Mouse (Mus musculus) cerebral cortex, adult 2 months (tissue): ENCODE data around the gene Slc6a17.

Experiments used
- WGBS: fragments of 180-500 bp; shearing (Covaris S2); methylation state at CpG from one replicate; pipeline ENCODE4 v1.1.7; 2018; 5-methylcytosine and 5-hydroxymethylcytosine counted together

Gene Slc6a17

DNA sequence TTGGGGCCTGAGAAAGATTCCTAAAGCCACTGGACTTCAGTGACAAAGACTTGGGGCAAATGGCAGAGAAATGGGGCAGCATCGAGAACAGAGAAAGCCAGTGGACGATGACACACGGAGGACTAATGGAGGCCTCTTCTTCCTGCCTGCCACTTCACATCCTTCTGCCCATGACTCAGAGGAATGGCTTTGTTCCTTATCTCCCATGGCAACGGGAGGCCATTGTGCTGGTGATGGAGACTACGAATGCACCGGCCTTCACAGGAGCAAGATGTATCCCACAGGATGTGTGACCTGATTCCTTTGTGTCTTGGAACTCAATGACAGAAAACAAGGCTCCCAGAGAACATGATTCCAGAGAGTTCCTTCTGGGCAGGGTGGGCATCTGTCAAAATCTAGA is 6.7 kb upstream of the Slc6a17 start:
- 62% methylated on average over 6 of the region's 6 CpGs for WGBS

DNA sequence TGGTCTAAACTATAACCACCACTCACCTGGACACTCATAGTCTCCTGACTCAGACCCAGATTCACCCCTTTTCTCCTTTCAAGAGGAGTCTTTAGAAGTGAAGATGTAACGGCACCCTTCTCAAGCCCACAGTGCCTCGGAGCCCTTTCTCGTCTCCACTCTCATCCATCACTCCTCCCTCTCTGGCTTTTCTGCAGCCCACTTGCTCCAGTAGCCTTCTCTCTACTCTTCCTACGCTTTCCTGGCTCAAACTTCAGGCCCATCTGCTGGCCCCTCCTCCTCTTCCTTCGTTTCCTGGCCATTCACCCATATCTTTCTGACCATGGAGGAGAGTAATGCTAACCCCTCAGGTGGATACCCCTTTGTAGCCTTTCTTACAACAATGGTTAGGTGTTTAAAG is 3.1 kb upstream of the Slc6a17 start:
- 73% methylated on average over 5 of the region's 5 CpGs for WGBS

DNA sequence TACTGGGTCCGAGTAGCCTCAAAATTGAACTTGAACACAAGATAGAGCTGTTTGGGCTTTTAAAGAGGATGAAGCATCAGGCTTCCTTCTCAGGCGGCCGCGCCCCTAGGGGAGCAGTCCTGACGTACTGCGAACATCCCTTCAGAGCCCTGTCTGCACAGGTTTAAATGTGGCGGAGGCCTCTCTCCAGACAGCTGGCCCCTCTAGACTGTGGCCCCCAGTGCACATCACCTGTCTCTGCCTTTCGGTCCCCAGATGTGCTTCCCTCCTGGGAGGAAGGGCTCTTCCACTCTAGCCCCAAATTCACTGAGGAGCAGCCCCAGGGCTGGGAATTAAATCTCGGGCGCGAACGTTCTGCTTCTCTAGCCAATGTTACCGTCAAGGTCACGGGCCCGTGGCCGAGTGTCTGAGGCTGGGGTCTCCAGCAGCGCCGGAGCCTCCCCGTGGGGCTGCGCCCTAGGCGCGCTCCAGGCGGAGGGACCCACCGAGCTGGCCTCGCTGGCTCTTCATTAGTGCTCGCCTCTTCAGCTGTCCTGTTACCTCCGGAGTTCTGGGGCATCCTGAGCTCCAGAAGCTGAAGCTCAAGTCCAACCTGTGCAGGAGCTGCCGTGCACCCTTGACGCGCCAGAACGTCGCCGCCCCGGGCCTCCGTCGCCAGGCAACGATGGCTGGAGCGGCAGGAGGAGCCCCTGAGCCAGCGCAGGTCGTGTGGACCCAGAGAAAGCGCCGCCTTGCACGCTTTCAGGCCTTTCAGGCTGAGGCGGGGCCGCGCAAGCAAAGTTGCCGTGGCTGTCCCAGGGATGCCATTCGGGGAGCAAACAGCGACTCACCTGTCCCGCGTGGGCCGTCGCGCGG is 815 bp downstream of the Slc6a17 start:
- WGBS, result 5% methylated on average over 55 of the region's 55 CpGs

GRCm38 (mm10) chr3:107515989-107516388 is 1.8 kb downstream of the Slc6a17 start:
- WGBS, result 32% methylated on average over 4 of the region's 4 CpGs

DNA sequence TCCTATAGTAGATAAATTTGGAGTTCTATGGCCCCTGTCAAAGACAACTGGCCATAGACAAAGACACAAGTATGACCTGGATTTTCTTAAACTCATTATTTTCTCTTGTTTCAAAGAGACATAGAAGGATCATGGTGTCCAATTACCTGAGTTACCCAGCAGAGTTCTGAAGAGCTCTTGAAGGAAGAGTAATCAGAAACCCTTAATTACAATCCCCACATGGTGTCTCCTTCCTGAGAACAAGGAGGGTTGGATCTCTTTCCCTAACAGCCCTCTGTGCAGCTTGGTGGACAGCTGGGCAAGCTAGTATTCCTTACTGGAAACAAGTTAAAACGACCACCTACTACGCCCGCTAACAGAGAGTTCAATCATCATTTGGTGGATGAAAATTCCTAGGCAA is 6.4 kb downstream of the Slc6a17 start:
- WGBS, result 57% methylated on average over 3 of the region's 3 CpGs

DNA sequence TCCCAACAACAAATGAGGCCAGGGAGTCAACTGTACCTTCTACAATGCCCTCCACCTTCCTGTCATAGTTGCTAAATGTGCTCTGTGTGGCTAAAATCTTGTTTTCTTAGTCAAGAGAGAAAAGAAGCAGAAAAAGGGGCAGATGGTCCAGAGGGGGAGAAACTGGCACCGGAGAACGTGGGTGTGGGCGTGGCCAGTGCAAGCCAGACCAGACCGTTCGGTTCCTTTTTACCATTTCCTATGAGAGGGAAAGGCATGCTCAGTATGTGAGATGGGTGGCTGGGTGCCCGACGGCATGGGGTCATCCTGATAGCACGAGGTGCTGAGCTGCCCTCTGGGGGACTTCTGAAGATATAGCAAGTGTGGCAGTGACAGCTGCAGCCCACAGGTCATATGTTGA is 9.1 kb downstream of the Slc6a17 start:
- 41% methylated on average over 8 of the region's 8 CpGs for WGBS

GRCm38 (mm10) chr3:107507966-107508365 is 9.9 kb downstream of the Slc6a17 start:
- WGBS, result 76% methylated on average over 9 of the region's 9 CpGs

GRCm38 (mm10) chr3:107506531-107506930 is 11.3 kb downstream of the Slc6a17 start:
- 47% methylated on average over 4 of the region's 4 CpGs for WGBS

GRCm38 (mm10) chr3:107505464-107506367 is 12.1 kb downstream of the Slc6a17 start:
- 29% methylated on average over 4 of the region's 4 CpGs for WGBS

- WGBS, result 58% methylated on average over 1 of the region's 1 CpGs
Measured at GRCm38 (mm10) chr3:107504542-107504941, 13.3 kb downstream of the Slc6a17 start.

GRCm38 (mm10) chr3:107503716-107504115 is 14.1 kb downstream of the Slc6a17 start:
- WGBS, result 60% methylated on average over 2 of the region's 2 CpGs

- WGBS, result 18% methylated on average over 7 of the region's 7 CpGs
Measured at GRCm38 (mm10) chr3:107501702-107502151, 16.1 kb downstream of the Slc6a17 start.

DNA sequence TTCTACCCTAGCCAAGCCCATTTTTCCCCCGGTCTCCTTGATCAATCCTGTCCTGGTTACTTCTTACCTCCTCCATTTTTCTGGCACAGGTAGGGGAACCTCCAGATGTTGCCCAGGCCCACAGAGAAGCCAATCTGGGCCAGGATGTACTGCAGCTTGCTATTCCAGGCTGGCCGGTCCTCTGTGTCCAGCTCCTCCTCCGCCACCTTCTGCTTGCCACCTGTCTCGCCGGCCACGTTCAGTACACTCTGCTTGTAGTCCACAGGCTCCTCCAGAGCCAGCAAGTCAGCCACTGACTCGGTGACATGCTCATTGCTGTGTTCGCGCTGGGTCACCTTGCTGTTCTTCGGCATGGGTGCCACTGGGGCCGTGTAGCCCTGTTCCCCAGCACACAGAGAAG is 17.5 kb downstream of the Slc6a17 start:
- 73% methylated on average over 11 of the region's 11 CpGs for WGBS

DNA sequence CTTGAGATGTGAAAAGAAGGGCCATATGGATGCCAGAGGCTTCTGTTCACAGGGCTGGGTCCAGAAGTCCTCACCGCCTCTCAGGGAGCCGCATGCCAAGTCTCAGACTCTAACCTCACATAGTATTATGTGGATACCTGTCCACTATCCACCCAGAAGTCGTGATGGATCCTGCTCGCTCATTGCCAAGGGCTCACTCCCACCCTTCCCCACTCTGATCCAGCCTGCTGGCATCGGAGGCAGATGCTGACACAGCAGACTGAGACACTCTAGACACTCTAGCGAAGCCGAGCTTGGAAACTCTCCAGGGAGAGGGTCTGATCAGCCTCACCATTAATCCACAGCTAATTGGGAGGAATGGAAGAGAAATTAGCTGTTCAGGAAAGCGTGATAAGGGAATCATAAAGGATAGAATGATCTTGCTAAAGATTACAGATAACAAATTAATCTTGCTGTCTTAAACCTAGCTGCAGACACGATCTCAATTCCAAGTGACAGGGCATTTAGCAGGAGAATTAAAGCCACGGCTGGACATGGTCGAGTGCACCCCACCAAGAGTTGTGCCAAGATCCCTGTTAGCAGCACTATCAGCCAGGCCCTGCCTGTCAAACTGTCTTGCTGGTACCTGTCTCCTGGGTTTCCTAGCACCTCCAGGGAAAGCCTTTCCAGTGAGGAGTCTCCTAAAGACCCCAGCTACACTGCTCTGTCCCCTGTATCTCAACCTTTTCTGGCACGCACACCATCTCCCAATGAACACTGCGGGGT is 21.6 kb downstream of the Slc6a17 start:
- WGBS, result 48% methylated on average over 13 of the region's 13 CpGs

- WGBS, result 60% methylated on average over 6 of the region's 6 CpGs
Measured at GRCm38 (mm10) chr3:107495524-107495923, 22.3 kb downstream of the Slc6a17 start.

DNA sequence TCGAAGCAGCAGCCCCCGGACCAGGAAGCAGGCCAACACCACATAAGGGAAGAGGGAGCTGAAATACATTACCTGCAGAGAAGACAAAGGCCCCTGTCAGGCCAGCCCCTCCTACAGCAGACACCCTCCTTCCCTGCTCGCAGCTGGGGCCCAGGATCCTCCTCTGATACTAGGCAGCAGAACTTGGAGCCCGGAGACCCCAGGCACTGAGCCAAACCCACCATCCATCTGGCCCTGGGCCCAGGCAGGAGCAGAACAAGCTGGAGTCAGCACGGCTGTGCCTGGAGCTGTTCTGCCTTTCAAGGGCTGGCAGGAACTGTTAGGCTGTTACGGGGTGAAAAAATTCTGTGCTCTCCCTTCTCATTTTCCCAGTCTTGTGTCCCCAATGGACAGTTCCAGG is 26.4 kb downstream of the Slc6a17 start:
- WGBS, result 5% methylated on average over 6 of the region's 6 CpGs

- WGBS, result 49% methylated on average over 4 of the region's 4 CpGs
Measured at GRCm38 (mm10) chr3:107488637-107489036, 29.2 kb downstream of the Slc6a17 start.

- 15% methylated on average over 11 of the region's 11 CpGs for WGBS
Measured at GRCm38 (mm10) chr3:107483290-107483689, 34.5 kb downstream of the Slc6a17 start.

DNA sequence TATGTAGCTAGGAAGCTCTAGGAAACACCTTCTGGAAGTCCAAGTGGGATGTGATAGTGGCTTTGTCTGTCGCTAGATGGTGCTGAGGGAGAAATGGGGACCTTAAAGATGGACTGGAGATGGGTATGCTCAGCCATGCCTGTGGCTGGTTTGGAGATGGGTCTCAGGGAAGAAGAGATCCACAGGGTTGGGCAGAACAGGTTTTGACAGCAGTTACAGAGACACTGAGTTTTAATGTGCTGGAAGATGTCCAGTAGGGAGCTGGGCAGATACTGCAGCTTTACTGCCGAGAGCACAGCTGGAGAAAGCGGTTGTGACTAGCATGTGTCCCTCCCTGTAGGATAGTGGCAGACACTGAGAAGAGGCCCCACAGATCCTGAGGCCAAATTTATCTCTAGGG is 37.2 kb downstream of the Slc6a17 start:
- WGBS, result 34% methylated on average over 3 of the region's 3 CpGs

- 22% methylated on average over 6 of the region's 6 CpGs for WGBS
Measured at GRCm38 (mm10) chr3:107472198-107472597, 45.6 kb downstream of the Slc6a17 start.

DNA sequence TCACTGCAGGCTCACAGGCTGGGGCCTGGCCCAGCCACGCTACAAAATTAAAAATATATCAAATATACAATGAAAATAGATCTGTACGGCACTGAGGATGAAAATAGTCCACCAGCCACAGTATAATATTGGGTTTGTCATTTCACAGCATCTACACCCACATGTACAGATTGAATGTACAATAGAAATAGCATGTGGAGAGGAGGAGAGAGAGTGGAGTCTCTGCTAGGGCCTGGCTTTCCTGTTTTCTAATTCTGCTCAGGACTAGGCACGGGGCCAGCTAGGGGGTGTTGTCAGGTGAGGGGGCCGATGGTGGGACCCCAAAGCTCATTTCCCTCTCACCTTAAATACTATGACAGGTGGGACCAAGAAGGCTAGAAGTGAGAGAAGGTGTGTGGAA is 48.8 kb downstream of the Slc6a17 start:
- WGBS, result 37% methylated on average over 4 of the region's 4 CpGs

DNA sequence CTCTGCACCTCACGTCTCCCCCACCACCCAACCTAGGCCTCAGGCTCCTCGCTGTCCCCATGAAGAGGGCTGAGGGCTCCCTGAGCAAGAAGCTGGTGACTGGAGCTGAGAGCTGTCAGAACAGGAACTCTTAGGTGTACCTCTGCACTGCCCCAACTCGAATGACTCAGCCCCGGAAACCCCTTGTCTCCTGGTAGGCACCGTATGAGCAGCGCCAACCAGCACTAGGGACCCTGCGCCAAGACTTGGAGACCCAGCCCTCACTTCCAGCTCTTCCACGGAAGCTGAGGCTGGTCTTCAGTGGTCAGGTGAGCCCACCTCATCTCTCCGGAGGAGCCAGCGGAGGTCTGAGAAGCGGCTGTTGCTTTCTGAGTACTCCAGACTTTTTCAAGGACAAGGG is 49.7 kb downstream of the Slc6a17 start:
- 75% methylated on average over 11 of the region's 11 CpGs for WGBS
